Mouse (Mus musculus) kidney, postnatal 0 days (tissue): ENCODE results near the gene Fosl1. TPM values are rescaled to one million over a fixed set of nuclear protein-coding genes. Genes with fewer than 3 reads are reported as not detected.

Experiments
- ATAC-seq: fragments of 200-750 bp; cut with Nextera tagmentation; replicated peaks from 2 replicates; pipeline ENCODE4 v1.8.0; 2017; ENCODE audit warnings: low read depth, moderate number of reproducible peaks, moderate TSS enrichment, moderate library complexity; ENCODE audit not compliant: low FRiP score
- DNase-seq: peaks from one replicate; pipeline ENCODE4 v3.0.0-alpha.2; 2016; ENCODE audit warnings: low spot score
- H3K27ac ChIP-seq: fragments of 300-500 bp; sonication (generic); 2 replicates; pipeline ENCODE4 v1.5.1; 2014; ENCODE audit warnings: mild to moderate bottlenecking
- H3K27me3 ChIP-seq: fragments of 300-500 bp; sonication (generic); 2 replicates; pipeline ENCODE4 v1.6.1; 2014; ENCODE audit warnings: low read length, mixed read lengths; ENCODE audit not compliant: insufficient read depth
- H3K36me3 ChIP-seq: fragments of 300-500 bp; sonication (generic); 2 replicates; pipeline ENCODE4 v1.6.1; 2014; ENCODE audit warnings: low read length, mixed read lengths; ENCODE audit not compliant: insufficient read depth
- H3K4me1 ChIP-seq: fragments of 300-500 bp; sonication (generic); replicated peaks from 2 replicates; pipeline ENCODE4 v1.6.1; 2014; ENCODE audit warnings: antibody characterized with exemption, low read length, mixed read lengths; ENCODE audit not compliant: insufficient read depth
- H3K4me2 ChIP-seq: fragments of 300-500 bp; sonication (generic); 2 replicates; pipeline ENCODE4 v1.6.1; 2014; ENCODE audit warnings: mild to moderate bottlenecking, low read length, moderate library complexity, mixed read lengths
- H3K4me3 ChIP-seq: fragments of 300-500 bp; sonication (generic); replicated peaks from 2 replicates; pipeline ENCODE4 v1.5.1; 2014; ENCODE audit warnings: low read depth, low read length
- H3K9ac ChIP-seq: fragments of 300-500 bp; sonication (generic); 2 replicates; pipeline ENCODE4 v1.6.1; 2014; ENCODE audit warnings: low read depth, low read length
- H3K9me3 ChIP-seq: fragments of 300-500 bp; sonication (generic); replicated peaks from 2 replicates; pipeline ENCODE4 v1.6.1; 2016; ENCODE audit warnings: low read length, inconsistent platforms, mixed read lengths
- CTCF ChIP-seq: IDR thresholded peaks from 2 replicates; pipeline ENCODE4 v1.5.1; 2016; ENCODE audit warnings: antibody characterized with exemption, low read depth, mild to moderate bottlenecking, moderate library complexity
- WGBS: fragments of 180-500 bp; shearing (Covaris S2); extraction: QIAGEN DNeasy Blood & Tissue Kit; methylation state at CpG from one replicate; pipeline ENCODE4 v1.1.7; 2014; 5-methylcytosine and 5-hydroxymethylcytosine counted together
- polyA plus RNA-seq: library from polyadenylated mRNA; unstranded; fragments of >200 nt; fragmentation: Nextera tagmentation; extraction: Ambion mirVana; gene quantifications from 2 replicates; pipeline ENCODE4 v1.2.1, GENCODE M21; 2015

Gene Fosl1
- polyA plus RNA-seq, 1 experiment from 2014 or later: not detected

DNA sequence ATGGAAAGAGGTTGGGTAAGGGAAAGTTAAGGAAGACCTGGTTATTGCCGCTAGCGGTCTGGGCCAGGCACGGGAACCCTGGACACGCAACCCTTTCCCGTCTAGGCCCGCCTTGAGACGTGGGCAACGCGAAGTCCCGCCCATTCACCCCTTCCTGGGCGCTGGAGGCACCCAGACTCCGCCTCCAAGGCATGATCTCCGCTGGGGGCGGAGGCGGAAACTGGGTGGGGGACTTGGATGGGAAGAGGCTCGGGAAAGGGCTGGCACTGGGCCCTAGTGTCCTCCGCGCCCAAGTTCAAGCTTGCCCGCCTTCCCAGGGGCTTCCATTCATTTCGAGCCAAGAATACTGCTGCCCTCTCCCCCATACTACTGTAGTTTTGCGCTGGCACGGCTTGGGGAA is 26.4 kb downstream of the Fosl1 start, which contains the start of gene Efemp2:
TSS of gene Efemp2 (plus strand) at position 235 of the 400 bp plus-strand sequence.
- Histone ChIP-seq H3K27ac (peak within 1 kb of the TSS; percentile 85), H3K4me2 (peak within 1 kb of the TSS; percentile 90), H3K4me3 (peak within 1 kb of the TSS; percentile 58), H3K36me3 (no peaks in the 10 kb centered on the region), H3K9me3 (no peaks in the 10 kb centered on the region), H3K9ac (peak within 1 kb of the TSS; percentile 79), H3K27me3 (no peaks in the 10 kb centered on the region), H3K4me1 (peaks cover 12% of the 10 kb centered on the region; the same call in 1 of the 2 replicates)
- TF ChIP-seq CTCF: peak; percentile 23; the same call in 1 of the 2 replicates
- DNase-seq (peak; percentile 86), ATAC-seq (peak; percentile 65; the same call in 1 of the 2 replicates)
- under 1% methylated on average over 22 of the region's 22 CpGs for WGBS

DNA sequence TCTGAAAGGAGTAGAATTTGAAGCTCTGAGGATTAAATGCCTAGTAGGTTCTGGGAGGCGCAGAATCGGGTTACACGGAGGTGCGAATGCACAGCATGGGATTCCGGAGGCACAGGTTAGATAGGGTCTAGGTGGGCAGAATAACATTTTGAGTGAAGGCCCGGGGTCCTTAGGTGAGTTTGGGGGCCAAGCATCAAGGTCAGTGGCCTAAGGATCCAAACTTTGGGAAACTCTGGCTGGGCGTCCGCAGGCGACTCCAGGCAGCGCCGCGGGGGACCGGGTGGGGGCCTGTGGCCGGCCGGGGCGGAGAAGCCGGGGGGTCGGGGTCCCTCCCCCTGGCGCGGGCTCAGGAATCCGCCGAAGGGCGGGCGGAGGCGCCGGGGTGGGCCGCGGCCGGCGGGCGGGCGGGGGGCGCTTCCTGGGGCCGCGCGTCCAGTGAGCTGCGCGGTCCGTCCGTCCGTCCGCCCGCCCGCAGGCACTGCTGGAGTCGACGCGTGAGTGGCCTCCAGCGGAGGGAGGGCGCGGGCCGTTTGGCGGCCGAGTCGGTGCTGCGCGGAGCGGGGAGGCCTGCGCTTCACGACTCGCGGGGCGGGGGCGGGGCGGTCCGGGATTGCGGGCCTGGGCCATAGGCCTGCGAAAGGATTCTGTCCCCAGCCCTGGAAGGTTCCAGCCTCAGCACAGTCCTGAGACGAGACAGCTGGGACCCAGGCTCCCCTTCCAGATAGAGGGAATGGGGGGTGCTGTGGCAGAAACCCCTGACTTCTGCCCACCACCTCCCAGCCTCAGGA is 27.1 kb downstream of the Fosl1 start:
- no peaks in the 10 kb centered on the region for H3K9me3 ChIP-seq
- ATAC-seq (peak; percentile 58), DNase-seq (peak; percentile 58)
- H3K4me2 ChIP-seq: peak overlapping the region; percentile 90
- WGBS: under 1% methylated on average over 58 of the region's 68 CpGs
- peaks cover 2% of the 10 kb centered on the region; the same call in 1 of the 2 replicates for H3K36me3 ChIP-seq
- peak overlapping the region; percentile 85 for H3K27ac ChIP-seq
- peak overlapping the region; percentile 58 for H3K4me3 ChIP-seq
- no peaks in the 10 kb centered on the region for H3K27me3 ChIP-seq
- peaks cover 12% of the 10 kb centered on the region; the same call in 1 of the 2 replicates for H3K4me1 ChIP-seq
- H3K9ac ChIP-seq: peak overlapping the region; percentile 79
- 0 out of 2 replicates have a peak, but pooled peaks have one; percentile 1 for TF ChIP-seq CTCF

DNA sequence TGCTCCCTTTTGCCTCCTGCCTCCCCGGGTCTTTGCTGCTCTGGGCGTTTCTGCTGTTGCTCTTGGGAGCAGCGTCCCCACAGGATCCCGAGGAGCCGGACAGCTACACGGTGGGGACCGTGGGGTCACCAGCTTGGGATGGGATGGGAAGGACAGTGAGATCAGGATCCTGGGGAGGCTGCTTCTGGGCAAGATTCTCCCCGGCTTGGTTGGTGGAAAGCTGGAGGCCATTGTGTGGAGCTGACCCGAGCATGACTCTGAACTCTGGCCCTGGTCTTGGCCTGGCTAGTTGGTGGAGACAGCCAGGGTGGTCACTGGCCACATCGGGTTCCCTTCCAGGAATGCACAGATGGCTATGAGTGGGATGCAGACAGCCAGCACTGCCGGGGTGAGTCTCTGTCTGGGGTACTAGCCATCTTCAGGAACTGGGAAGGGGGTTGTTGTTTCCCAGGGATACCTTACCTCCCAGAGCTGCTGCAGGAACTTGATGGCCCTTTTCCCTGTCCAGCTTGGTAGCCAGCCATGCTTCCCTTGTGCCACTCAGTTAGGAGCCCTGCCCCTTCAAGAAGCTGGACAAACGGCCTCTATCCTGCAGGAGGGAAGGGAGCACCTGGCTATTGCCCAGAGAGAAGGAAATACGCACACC is 27.8 kb downstream of the Fosl1 start:
- Histone ChIP-seq H3K4me1 (peaks cover 12% of the 10 kb centered on the region; the same call in 1 of the 2 replicates), H3K27ac (peak overlapping the region; percentile 85), H3K4me3 (peak overlapping the region; percentile 58), H3K36me3 (peaks cover 9% of the 10 kb centered on the region), H3K9me3 (no peaks in the 10 kb centered on the region), H3K9ac (peak overlapping the region; percentile 79), H3K27me3 (no peaks in the 10 kb centered on the region), H3K4me2 (peak overlapping the region; percentile 90)
- no peak for TF ChIP-seq CTCF
- ATAC-seq: peak; percentile 36; the same call in 1 of the 2 replicates
- DNase-seq: peak; percentile 30
- WGBS: 12% methylated on average over 13 of the region's 13 CpGs

DNA sequence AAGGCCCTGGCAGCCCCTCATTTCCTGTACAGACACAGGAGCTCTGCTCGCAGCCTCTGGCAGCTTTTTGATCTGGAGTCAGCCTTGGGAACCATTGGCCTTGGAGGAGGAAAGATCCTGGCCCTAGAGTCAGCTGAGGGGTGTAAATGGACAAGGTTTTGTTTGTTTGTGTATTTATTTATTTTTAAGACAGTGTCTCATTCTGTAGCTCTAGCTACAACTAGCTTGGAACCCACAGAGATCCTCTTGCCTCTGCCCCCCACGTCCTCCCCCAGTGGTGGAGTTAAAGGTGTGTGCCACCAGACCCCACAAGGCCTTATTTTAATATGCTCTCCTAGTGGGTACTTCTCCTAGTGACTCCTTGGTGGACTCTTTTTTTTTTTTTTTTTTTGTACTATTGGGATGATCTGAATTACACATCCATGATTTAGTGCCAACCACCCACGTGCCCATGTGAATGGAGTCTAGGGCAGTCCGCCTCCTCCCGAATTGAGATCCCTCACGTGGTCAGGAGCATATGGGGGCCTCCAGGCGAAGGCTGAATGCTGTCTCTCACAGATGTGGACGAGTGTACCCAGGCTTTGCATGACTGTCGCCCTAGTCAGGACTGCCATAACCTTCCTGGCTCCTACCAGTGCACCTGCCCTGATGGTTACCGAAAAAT is 29.8 kb downstream of the Fosl1 start:
- Histone ChIP-seq H3K4me3 (no peak overlapping the region), H3K27me3 (no peaks in the 10 kb centered on the region), H3K4me1 (peaks cover 12% of the 10 kb centered on the region; the same call in 1 of the 2 replicates), H3K9me3 (no peaks in the 10 kb centered on the region), H3K27ac (no peak overlapping the region), H3K4me2 (no peak overlapping the region), H3K9ac (no peak overlapping the region), H3K36me3 (peaks cover 27% of the 10 kb centered on the region)
- ATAC-seq (no peak), DNase-seq (no peak)
- no peak for TF ChIP-seq CTCF
- 77% methylated on average over 10 of the region's 10 CpGs for WGBS

DNA sequence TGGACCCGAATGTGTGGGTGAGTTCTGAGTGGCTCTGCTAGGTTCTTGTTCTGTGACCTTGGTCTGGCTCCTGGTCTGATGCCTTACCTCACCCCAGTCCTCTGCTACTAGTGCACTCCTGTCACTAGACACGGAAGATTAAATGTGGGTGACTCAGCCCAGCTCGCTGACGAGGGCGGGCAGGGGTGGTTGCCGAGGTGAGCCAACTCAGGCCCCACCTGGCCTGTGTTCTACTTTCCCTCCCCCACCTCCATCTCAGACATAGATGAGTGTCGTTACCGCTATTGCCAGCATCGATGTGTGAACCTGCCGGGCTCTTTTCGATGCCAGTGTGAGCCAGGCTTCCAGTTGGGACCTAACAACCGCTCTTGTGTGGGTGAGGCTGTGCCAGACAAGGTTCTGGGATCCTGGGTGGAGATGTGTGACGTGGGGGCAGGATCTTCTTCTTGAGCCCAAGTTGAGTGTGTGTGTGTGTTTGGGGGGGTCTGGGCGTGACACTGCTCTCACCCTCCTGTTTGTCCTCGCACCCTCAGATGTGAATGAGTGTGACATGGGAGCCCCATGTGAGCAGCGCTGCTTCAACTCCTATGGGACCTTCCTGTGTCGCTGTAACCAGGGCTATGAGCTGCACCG is 30.4 kb downstream of the Fosl1 start:
- Histone ChIP-seq H3K9ac (no peak overlapping the region), H3K27me3 (no peaks in the 10 kb centered on the region), H3K36me3 (peaks cover 32% of the 10 kb centered on the region), H3K9me3 (no peaks in the 10 kb centered on the region), H3K4me1 (peaks cover 12% of the 10 kb centered on the region; the same call in 1 of the 2 replicates), H3K4me2 (no peak overlapping the region), H3K4me3 (no peak overlapping the region), H3K27ac (no peak overlapping the region)
- no peak for ATAC-seq
- TF ChIP-seq CTCF: no peak
- 86% methylated on average over 18 of the region's 18 CpGs for WGBS
- no peak for DNase-seq
